Comparison of ENCODE assay signal across 8 mouse cellular contexts in the genomic region with DNA sequence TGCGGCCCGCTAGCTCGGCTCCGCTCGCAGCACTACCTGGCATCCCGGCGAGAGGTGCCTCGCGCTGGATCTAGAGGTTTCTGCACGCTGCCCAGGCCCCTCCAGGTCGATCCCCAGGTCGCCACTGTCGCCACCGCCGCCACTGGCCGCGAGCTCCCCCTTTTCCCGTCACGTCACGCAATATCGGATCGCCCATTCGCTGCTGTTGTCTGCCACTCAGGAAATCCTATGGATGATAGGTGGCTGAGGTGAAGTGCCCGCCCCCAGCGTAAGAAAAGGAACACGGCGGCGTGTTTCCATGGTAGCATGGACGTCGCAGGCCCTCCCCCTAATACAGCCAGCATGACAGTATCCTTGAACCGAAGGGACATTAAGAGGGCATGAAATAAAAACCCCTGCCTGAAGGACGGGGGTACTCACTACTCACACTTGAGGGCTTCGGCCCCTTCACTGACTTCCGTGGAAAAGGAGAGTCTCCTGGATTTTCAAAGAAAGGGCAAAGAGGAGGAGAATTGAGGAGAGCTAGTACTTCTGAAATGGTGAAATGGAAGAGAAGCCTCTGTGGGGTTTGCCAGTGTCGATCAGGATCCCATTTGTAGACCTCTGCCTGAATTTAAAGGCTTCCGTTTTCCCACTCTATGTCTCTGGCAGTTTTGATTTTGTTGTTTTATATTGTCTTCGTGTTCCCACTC. TPM values are rescaled to one million over a fixed set of nuclear protein-coding genes. Genes with fewer than 3 reads are reported as not detected.
DNase-seq lines count a peak whose midpoint lies in the region; ATAC-seq lines count a peak whose summit lies in the region.

A gene (minus strand): TSS at position 172 of the 692 bp plus-strand sequence.

- peak within 1 kb of the TSS; percentile 90 for H3K9ac ChIP-seq in hindbrain, embryonic 15.5 days

- peaks cover 47% of the 10 kb centered on the region for H3K4me1 ChIP-seq in hindbrain, embryonic 15.5 days (replicated peaks)

- ATAC-seq in hindbrain, embryonic 15.5 days (ENCODE audit: low FRiP score, low read depth): peak; percentile 99

- H3K4me2 ChIP-seq in hindbrain, embryonic 15.5 days: peak within 1 kb of the TSS; percentile 56

- peak; percentile 92 for DNase-seq in T-cell, adult 2 months (ENCODE audit: low spot score)
- DNase-seq in cerebellum, postnatal 36 days: peak; percentile 93 to 96
- peak; percentile 93 to 97 for DNase-seq in frontal cortex, postnatal 36 days (ENCODE audit: low spot score in 2 of 2)
- DNase-seq in left cerebral cortex, adult 11 months (ENCODE audit: low spot score): peak; percentile 94
- DNase-seq in lung, postnatal 4 days: peak; percentile 94 to 95
- DNase-seq in retina, postnatal 7 days (ENCODE audit: low read depth, low spot score): peak; percentile 90
- DNase-seq in urinary bladder, adult 2 months (ENCODE audit: low spot score): peak; percentile 92

- peaks cover 20% of the 10 kb centered on the region for H3K36me3 ChIP-seq in hindbrain, embryonic 15.5 days

- H3K27me3 ChIP-seq in hindbrain, embryonic 15.5 days: no peaks in the 10 kb centered on the region

- WGBS in hindbrain, embryonic 15.5 days: under 1% methylated on average over 37 of the region's 37 CpGs

- peak within 1 kb of the TSS; percentile 87 for H3K4me3 ChIP-seq in hindbrain, embryonic 15.5 days

- peak within 1 kb of the TSS; percentile 98 for H3K27ac ChIP-seq in hindbrain, embryonic 15.5 days (replicated peaks)

- no peaks in the 10 kb centered on the region for H3K9me3 ChIP-seq in hindbrain, embryonic 15.5 days

RNA-seq across cellular contexts. Expression of the gene that starts here (rescaled TPM):
- 148 and 171 TPM in 2 replicates for polyA plus RNA-seq in hindbrain, embryonic 15.5 days (2015; fragmentation: Nextera tagmentation; extraction: Ambion mirVana)
- polyA plus RNA-seq in urinary bladder, adult 2 months (2012; rRNA removed): 41.6 and 41.7 TPM in 2 replicates

Comparison
In these comparisons a context has a peak if more than half of its experiments do, and no peak if none do; other contexts are left out.
1. Peak in every context shown above with its lines: DNase-seq, ATAC-seq, H3K4me3 ChIP-seq and H3K27ac ChIP-seq.